In genomic region chr7:27449256-27449862, GRCm38 (mm10) we compare ENCODE assay signal across 8 mouse cellular contexts. TPM values are rescaled to one million over a fixed set of nuclear protein-coding genes. Genes with fewer than 3 reads are reported as not detected.
DNase-seq lines count a peak whose midpoint lies in the region; ATAC-seq lines count a peak whose summit lies in the region.

No protein-coding gene starts in this region.

- ATAC-seq in limb, embryonic 13.5 days (ENCODE audit: low FRiP score, low read depth), result no peak
- ATAC-seq in neural tube, embryonic 11.5 days (ENCODE audit: insufficient read depth, low FRiP score, low TSS enrichment), result no peak

- intact Hi-C loops in gastrocnemius, postnatal 14 days (cut with DNase I; ENCODE audit: low total_unique reads), result no loop called here

- H3K27me3 ChIP-seq in limb, embryonic 13.5 days, result peaks cover 32% of the 10 kb centered on the region
- H3K27me3 ChIP-seq in neural tube, embryonic 11.5 days (ENCODE audit: control insufficient read depth, insufficient read depth, low read length), result peaks cover 27% of the 10 kb centered on the region

- H3K27ac ChIP-seq in limb, embryonic 13.5 days, result no peak overlapping the region
- H3K27ac ChIP-seq in neural tube, embryonic 11.5 days (ENCODE audit: low read depth, low read length), result no peak overlapping the region

- H3K4me2 ChIP-seq in limb, embryonic 13.5 days (replicated peaks), result peak overlapping the region; percentile 86; the same call in 1 of the 2 replicates
- no peak overlapping the region for H3K4me2 ChIP-seq in neural tube, embryonic 11.5 days (ENCODE audit: low read depth)

- no peaks in the 10 kb centered on the region for H3K9me3 ChIP-seq in limb, embryonic 13.5 days
- H3K9me3 ChIP-seq in neural tube, embryonic 11.5 days (ENCODE audit: control insufficient read depth, low read length), result no peaks in the 10 kb centered on the region

- no peaks in the 10 kb centered on the region for H3K36me3 ChIP-seq in limb, embryonic 13.5 days
- no peaks in the 10 kb centered on the region for H3K36me3 ChIP-seq in neural tube, embryonic 11.5 days (ENCODE audit: control insufficient read depth, insufficient read depth, low read length)

- H3K9ac ChIP-seq in limb, embryonic 13.5 days, result no peak overlapping the region
- H3K9ac ChIP-seq in neural tube, embryonic 11.5 days (ENCODE audit: low read length), result no peak overlapping the region

- peak; percentile 83 for DNase-seq in urinary bladder, postnatal 14 days (ENCODE audit: low spot score)
- no peak for DNase-seq in urinary bladder, adult 2 months (ENCODE audit: low spot score)
- DNase-seq in cerebellum, adult 18-20 months, result peak; percentile 69 to 76
- DNase-seq in gastrocnemius, postnatal 14 days, result peak; percentile 61
- peak; percentile 58 to 78 for DNase-seq in kidney, adult 8-10 months
- peak; percentile 45 for DNase-seq in neural tube, embryonic 11.5 days (ENCODE audit: low spot score)
- DNase-seq in thymus, postnatal 25 days, result peak; percentile 53

- H3K4me1 ChIP-seq in limb, embryonic 13.5 days, result peaks cover 17% of the 10 kb centered on the region
- H3K4me1 ChIP-seq in neural tube, embryonic 11.5 days (ENCODE audit: control insufficient read depth, insufficient read depth, low read length), result peaks cover 5% of the 10 kb centered on the region; the same call in 1 of the 2 replicates

- H3K4me3 ChIP-seq in limb, embryonic 13.5 days, result no peak overlapping the region
- H3K4me3 ChIP-seq in neural tube, embryonic 11.5 days (ENCODE audit: low read depth, low read length), result no peak overlapping the region

- WGBS in limb, embryonic 13.5 days, result 64% methylated on average over 10 of the region's 10 CpGs
- 60% methylated on average over 10 of the region's 10 CpGs for WGBS in neural tube, embryonic 11.5 days

RNA-seq across cellular contexts. Expression of gene Blvrb, which starts 1.6 kb away (rescaled TPM):
- 46.5 and 51.3 TPM in 2 replicates for polyA plus RNA-seq in urinary bladder, adult 2 months (2012; rRNA removed)
- total RNA-seq in gastrocnemius, postnatal 14 days (2021), result 10 to 100 TPM; 11.8 to 15.9 TPM
- polyA plus RNA-seq in limb, embryonic 13.5 days (2015; fragmentation: Nextera tagmentation; extraction: Ambion mirVana), result 38.9 and 46.3 TPM in 2 replicates
- 34.3 and 34.5 TPM in 2 replicates for polyA plus RNA-seq in neural tube, embryonic 11.5 days (2014; fragmentation: Nextera tagmentation; extraction: Ambion mirVana)

RNA-seq across cellular contexts. Expression of gene Sptbn4, which starts 1.9 kb away (rescaled TPM):
- 0.53 and 0.74 TPM in 2 replicates for polyA plus RNA-seq in urinary bladder, adult 2 months (2012; rRNA removed)
- total RNA-seq in gastrocnemius, postnatal 14 days (2021), result under 1 TPM; 0.04 to 0.06 TPM
- 0.17 and 0.23 TPM in 2 replicates for polyA plus RNA-seq in limb, embryonic 13.5 days (2015; fragmentation: Nextera tagmentation; extraction: Ambion mirVana)
- polyA plus RNA-seq in neural tube, embryonic 11.5 days (2014; fragmentation: Nextera tagmentation; extraction: Ambion mirVana), result 0.23 and 0.34 TPM in 2 replicates

RNA-seq across cellular contexts. Expression of gene Sertad3, which starts 24.2 kb away (rescaled TPM):
- polyA plus RNA-seq in urinary bladder, adult 2 months (2012; rRNA removed), result 22.0 and 29.1 TPM in 2 replicates
- 10 to 100 TPM in 1 of 2 experiments, 1 to 10 TPM in 1; 9.0 to 10.0 TPM for total RNA-seq in gastrocnemius, postnatal 14 days (2021)
- polyA plus RNA-seq in limb, embryonic 13.5 days (2015; fragmentation: Nextera tagmentation; extraction: Ambion mirVana), result 33.6 and 36.3 TPM in 2 replicates
- polyA plus RNA-seq in neural tube, embryonic 11.5 days (2014; fragmentation: Nextera tagmentation; extraction: Ambion mirVana), result 22.8 and 24.0 TPM in 2 replicates

RNA-seq across cellular contexts. Expression of gene Sertad1, which starts 37.4 kb away (rescaled TPM):
- polyA plus RNA-seq in urinary bladder, adult 2 months (2012; rRNA removed), result 36.2 and 37.2 TPM in 2 replicates
- total RNA-seq in gastrocnemius, postnatal 14 days (2021), result 10 to 100 TPM in 1 of 2 experiments, 1 to 10 TPM in 1; 8.7 to 10.1 TPM
- 37.8 and 39.2 TPM in 2 replicates for polyA plus RNA-seq in limb, embryonic 13.5 days (2015; fragmentation: Nextera tagmentation; extraction: Ambion mirVana)
- polyA plus RNA-seq in neural tube, embryonic 11.5 days (2014; fragmentation: Nextera tagmentation; extraction: Ambion mirVana), result 17.0 and 18.4 TPM in 2 replicates

RNA-seq across cellular contexts. Expression of gene Prx, which starts 49.8 kb away (rescaled TPM):
- polyA plus RNA-seq in urinary bladder, adult 2 months (2012; rRNA removed), result 4.6 and 4.9 TPM in 2 replicates
- 10 to 100 TPM; 11.2 to 48.8 TPM for total RNA-seq in gastrocnemius, postnatal 14 days (2021)
- polyA plus RNA-seq in limb, embryonic 13.5 days (2015; fragmentation: Nextera tagmentation; extraction: Ambion mirVana), result 5.2 TPM in 2 replicates
- polyA plus RNA-seq in neural tube, embryonic 11.5 days (2014; fragmentation: Nextera tagmentation; extraction: Ambion mirVana), result 0.99 and 1.3 TPM in 2 replicates
